Mouse (Mus musculus): ENCODE data around the gene Inca1. TPM values are rescaled to one million over a fixed set of nuclear protein-coding genes. Genes with fewer than 3 reads are reported as not detected.

Gene Inca1
- polyA plus RNA-seq, 1 experiment from 2014 or later: 1.2 TPM

- Histone ChIP-seq H3K9ac (ENCODE audit: low read depth, low read length) (peak within 1 kb of the TSS; percentile 85), H3K27ac (ENCODE audit: low read depth, low read length) (peak within 1 kb of the TSS; percentile 91), H3K4me1 (ENCODE audit: control insufficient read depth, insufficient read depth, low read depth, low read length) (peaks cover 27% of the 10 kb centered on the region), H3K27me3 (replicated peaks; ENCODE audit: control insufficient read depth, insufficient read depth, low read length) (no peaks in the 10 kb centered on the region), H3K9me3 (ENCODE audit: control insufficient read depth, low read length) (no peaks in the 10 kb centered on the region), H3K4me3 (ENCODE audit: low read length) (peak within 1 kb of the TSS; percentile 64), H3K36me3 (ENCODE audit: control insufficient read depth, insufficient read depth, low read length) (peaks cover 27% of the 10 kb centered on the region), H3K4me2 (ENCODE audit: low read length) (peak within 1 kb of the TSS; percentile 94)
- WGBS: under 1% methylated on average over 63 of the region's 63 CpGs
- peak; percentile 92 for ATAC-seq
Measured at GRCm38 (mm10) chr11:70646691-70647650, 53.0 kb downstream of the Inca1 start, which contains the start of the genes Rnf167 and Slc25a11. Gene Rnf167, plus strand, starts transcription at chr11:70647235. Gene Slc25a11, minus strand, starts transcription at chr11:70647479.

- Histone ChIP-seq H3K27me3 (replicated peaks; ENCODE audit: control insufficient read depth, insufficient read depth, low read length) (no peaks in the 10 kb centered on the region), H3K9ac (ENCODE audit: low read depth, low read length) (peak overlapping the region; percentile 85), H3K4me3 (ENCODE audit: low read length) (peak overlapping the region; percentile 64), H3K4me2 (ENCODE audit: low read length) (peak overlapping the region; percentile 64), H3K4me1 (ENCODE audit: control insufficient read depth, insufficient read depth, low read depth, low read length) (peaks cover 25% of the 10 kb centered on the region), H3K36me3 (ENCODE audit: control insufficient read depth, insufficient read depth, low read length) (peaks cover 23% of the 10 kb centered on the region), H3K27ac (ENCODE audit: low read depth, low read length) (peak overlapping the region; percentile 91), H3K9me3 (ENCODE audit: control insufficient read depth, low read length) (no peaks in the 10 kb centered on the region)
- ATAC-seq: no peak
- WGBS: 18% methylated on average over 3 of the region's 3 CpGs
Measured at GRCm38 (mm10) chr11:70646259-70646555, 53.7 kb downstream of the Inca1 start.

DNA sequence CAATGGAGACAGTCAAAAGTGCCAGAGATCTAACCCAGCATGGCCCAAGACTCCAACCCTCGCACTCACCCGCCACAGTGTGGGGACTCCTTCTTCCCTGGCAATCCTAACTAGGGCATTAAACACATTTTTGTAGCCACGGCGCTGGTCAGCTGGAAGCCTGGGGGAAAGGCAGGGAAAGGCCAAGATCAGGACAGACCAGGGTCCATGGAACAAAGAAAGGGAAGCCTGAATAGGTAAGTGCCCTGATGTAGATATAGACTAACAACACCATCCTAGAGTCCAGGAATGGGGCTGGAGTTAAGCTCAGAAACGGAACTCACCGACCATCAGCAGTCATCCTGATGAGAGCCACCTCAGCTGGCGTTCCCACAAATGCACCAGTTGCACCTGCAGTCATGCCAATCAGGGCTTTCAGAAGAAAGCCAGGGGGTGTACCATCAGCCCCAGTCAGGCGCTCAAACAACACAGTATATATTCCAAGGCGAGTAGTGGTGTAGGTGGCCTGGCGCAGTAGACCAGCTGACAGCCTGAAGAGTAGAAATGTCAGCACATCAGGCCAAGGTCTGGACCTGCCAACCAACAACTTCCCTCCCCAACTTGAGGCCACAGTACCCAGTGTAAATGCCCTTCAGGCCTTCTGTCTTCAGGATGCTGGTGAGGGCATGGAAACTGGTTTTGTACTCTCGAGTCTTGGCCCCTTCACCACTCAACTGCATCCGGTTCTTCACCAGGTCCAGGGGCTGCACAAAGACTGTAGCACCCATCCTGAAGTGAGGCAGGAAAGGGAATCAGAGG, 54.3 kb downstream of the Inca1 start:
- Histone ChIP-seq H3K27ac (ENCODE audit: low read depth, low read length) (no peak overlapping the region), H3K9ac (ENCODE audit: low read depth, low read length) (peak overlapping the region; percentile 85), H3K27me3 (replicated peaks; ENCODE audit: control insufficient read depth, insufficient read depth, low read length) (no peaks in the 10 kb centered on the region), H3K4me1 (ENCODE audit: control insufficient read depth, insufficient read depth, low read depth, low read length) (peaks cover 25% of the 10 kb centered on the region), H3K4me3 (ENCODE audit: low read length) (peak overlapping the region; percentile 64), H3K9me3 (ENCODE audit: control insufficient read depth, low read length) (no peaks in the 10 kb centered on the region), H3K36me3 (ENCODE audit: control insufficient read depth, insufficient read depth, low read length) (peaks cover 19% of the 10 kb centered on the region), H3K4me2 (ENCODE audit: low read length) (peak overlapping the region; percentile 64)
- no peak for ATAC-seq
- 91% methylated on average over 12 of the region's 12 CpGs for WGBS

- H3K4me3 ChIP-seq (ENCODE audit: low read length): no peak overlapping the region
- WGBS: 94% methylated on average over 8 of the region's 8 CpGs
- peaks cover 25% of the 10 kb centered on the region for H3K4me1 ChIP-seq (ENCODE audit: control insufficient read depth, insufficient read depth, low read depth, low read length)
- H3K9me3 ChIP-seq (ENCODE audit: control insufficient read depth, low read length): no peaks in the 10 kb centered on the region
- no peak overlapping the region for H3K27ac ChIP-seq (ENCODE audit: low read depth, low read length)
- no peak for ATAC-seq
- no peaks in the 10 kb centered on the region for H3K27me3 ChIP-seq (replicated peaks; ENCODE audit: control insufficient read depth, insufficient read depth, low read length)
- peaks cover 14% of the 10 kb centered on the region for H3K36me3 ChIP-seq (ENCODE audit: control insufficient read depth, insufficient read depth, low read length)
- no peak overlapping the region for H3K9ac ChIP-seq (ENCODE audit: low read depth, low read length)
- no peak overlapping the region for H3K4me2 ChIP-seq (ENCODE audit: low read length)
Measured at GRCm38 (mm10) chr11:70644564-70645103, 55.3 kb downstream of the Inca1 start.

DNA sequence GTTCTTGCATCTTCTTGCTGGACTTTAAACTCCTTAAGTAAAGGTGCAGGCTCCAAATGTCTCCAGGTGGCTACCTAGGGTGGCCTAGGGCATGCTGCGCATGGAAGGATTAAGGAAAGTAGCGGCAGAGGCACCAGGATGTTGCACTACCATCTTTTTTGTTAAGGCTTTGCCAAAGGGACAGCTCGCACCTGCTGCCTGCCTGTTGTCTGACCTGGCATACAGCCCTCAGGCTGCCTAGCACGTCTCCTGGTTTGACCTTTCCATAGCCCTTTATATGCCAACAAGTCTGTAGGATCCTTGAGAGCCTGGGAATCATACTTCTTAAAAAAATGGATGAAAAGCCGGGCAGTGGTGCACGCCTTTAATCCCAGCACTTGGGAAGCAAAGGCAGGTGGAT, 56.9 kb downstream of the Inca1 start:
- Histone ChIP-seq H3K4me2 (ENCODE audit: low read length) (no peak overlapping the region), H3K4me1 (ENCODE audit: control insufficient read depth, insufficient read depth, low read depth, low read length) (peaks cover 16% of the 10 kb centered on the region), H3K36me3 (ENCODE audit: control insufficient read depth, insufficient read depth, low read length) (peaks cover 10% of the 10 kb centered on the region; the same call in 1 of the 2 replicates), H3K27ac (ENCODE audit: low read depth, low read length) (no peak overlapping the region), H3K4me3 (ENCODE audit: low read length) (no peak overlapping the region), H3K9me3 (ENCODE audit: control insufficient read depth, low read length) (no peaks in the 10 kb centered on the region), H3K9ac (ENCODE audit: low read depth, low read length) (no peak overlapping the region), H3K27me3 (replicated peaks; ENCODE audit: control insufficient read depth, insufficient read depth, low read length) (no peaks in the 10 kb centered on the region)
- WGBS: 92% methylated on average over 6 of the region's 6 CpGs
- no peak for ATAC-seq

DNA sequence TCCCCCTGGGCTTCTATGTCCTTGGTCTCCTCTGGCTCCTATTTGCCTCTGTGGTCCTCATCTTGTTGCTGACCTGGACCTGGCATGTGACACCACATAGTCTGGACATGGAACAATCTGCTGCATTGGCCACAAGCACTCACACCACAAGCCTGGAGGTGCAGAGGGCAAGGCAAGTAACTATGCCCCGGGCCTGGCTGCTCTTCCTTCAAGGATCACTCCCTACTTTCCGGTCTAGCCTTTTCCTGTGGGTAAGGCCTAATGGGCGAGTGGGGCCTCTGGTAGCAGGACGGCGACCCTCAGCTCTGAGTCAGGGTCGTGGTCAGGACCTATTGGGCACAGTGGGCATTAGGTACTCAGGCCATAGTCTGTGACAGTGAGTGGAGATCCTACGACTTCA, 58.7 kb downstream of the Inca1 start:
- no peak overlapping the region for H3K9ac ChIP-seq (ENCODE audit: low read depth, low read length)
- peaks cover 10% of the 10 kb centered on the region; the same call in 1 of the 2 replicates for H3K36me3 ChIP-seq (ENCODE audit: control insufficient read depth, insufficient read depth, low read length)
- WGBS: 83% methylated on average over 7 of the region's 7 CpGs
- no peaks in the 10 kb centered on the region for H3K9me3 ChIP-seq (ENCODE audit: control insufficient read depth, low read length)
- no peak overlapping the region for H3K4me2 ChIP-seq (ENCODE audit: low read length)
- H3K4me1 ChIP-seq (ENCODE audit: control insufficient read depth, insufficient read depth, low read depth, low read length): peaks cover 12% of the 10 kb centered on the region
- no peak for ATAC-seq
- no peaks in the 10 kb centered on the region for H3K27me3 ChIP-seq (replicated peaks; ENCODE audit: control insufficient read depth, insufficient read depth, low read length)
- no peak overlapping the region for H3K4me3 ChIP-seq (ENCODE audit: low read length)
- H3K27ac ChIP-seq (ENCODE audit: low read depth, low read length): no peak overlapping the region

- Histone ChIP-seq H3K36me3 (ENCODE audit: control insufficient read depth, insufficient read depth, low read length) (peaks cover 10% of the 10 kb centered on the region; the same call in 1 of the 2 replicates), H3K4me3 (ENCODE audit: low read length) (no peak overlapping the region), H3K4me2 (ENCODE audit: low read length) (no peak overlapping the region), H3K27ac (ENCODE audit: low read depth, low read length) (no peak overlapping the region), H3K9ac (ENCODE audit: low read depth, low read length) (no peak overlapping the region), H3K27me3 (replicated peaks; ENCODE audit: control insufficient read depth, insufficient read depth, low read length) (no peaks in the 10 kb centered on the region), H3K4me1 (ENCODE audit: control insufficient read depth, insufficient read depth, low read depth, low read length) (no peaks in the 10 kb centered on the region), H3K9me3 (ENCODE audit: control insufficient read depth, low read length) (no peaks in the 10 kb centered on the region)
- 88% methylated on average over 8 of the region's 8 CpGs for WGBS
- no peak for ATAC-seq
Measured at GRCm38 (mm10) chr11:70639976-70640375, 60.0 kb downstream of the Inca1 start.

DNA sequence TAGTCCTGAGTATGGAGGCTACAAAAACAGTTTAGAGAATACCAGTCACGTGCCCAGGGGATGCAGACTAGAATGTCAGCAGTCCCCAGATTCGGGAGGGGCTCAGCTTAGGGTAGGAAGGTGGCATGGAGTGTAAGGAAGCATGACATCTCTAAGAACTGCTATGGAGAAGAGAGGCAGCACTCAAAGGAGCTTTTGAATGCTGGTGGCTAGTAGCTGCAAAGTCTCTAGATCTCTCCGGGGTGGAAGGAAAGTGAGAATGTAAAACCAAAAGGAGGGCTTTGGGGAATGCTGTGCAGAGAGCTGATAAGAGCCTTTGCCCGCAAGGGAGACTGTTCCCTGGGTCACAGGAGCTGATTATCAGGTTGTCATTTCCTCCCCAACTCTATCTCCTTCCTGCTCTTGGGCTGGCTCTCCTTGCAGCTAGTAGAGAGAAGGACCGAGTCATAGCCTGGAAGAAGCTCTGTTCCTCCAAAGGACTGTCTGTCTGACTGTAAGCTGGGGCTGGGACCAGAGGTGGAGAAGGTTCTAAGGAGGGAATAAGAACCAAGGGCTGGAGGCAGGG, 61.2 kb downstream of the Inca1 start, which contains the start of gene Gp1ba:
Gene Gp1ba (plus strand): TSS at position 409 of the 565 bp plus-strand sequence.
- Histone ChIP-seq H3K4me3 (ENCODE audit: low read length) (no peak within 1 kb of the TSS), H3K27me3 (replicated peaks; ENCODE audit: control insufficient read depth, insufficient read depth, low read length) (no peaks in the 10 kb centered on the region), H3K27ac (ENCODE audit: low read depth, low read length) (no peak within 1 kb of the TSS), H3K9me3 (ENCODE audit: control insufficient read depth, low read length) (no peaks in the 10 kb centered on the region), H3K9ac (ENCODE audit: low read depth, low read length) (no peak within 1 kb of the TSS), H3K4me1 (ENCODE audit: control insufficient read depth, insufficient read depth, low read depth, low read length) (no peaks in the 10 kb centered on the region), H3K4me2 (ENCODE audit: low read length) (no peak within 1 kb of the TSS), H3K36me3 (ENCODE audit: control insufficient read depth, insufficient read depth, low read length) (peaks cover 3% of the 10 kb centered on the region; the same call in 1 of the 2 replicates)
- no peak for ATAC-seq
- 69% methylated on average over 5 of the region's 5 CpGs for WGBS
